Mouse (Mus musculus): ENCODE data around the gene Mfap2. TPM values are rescaled to one million over a fixed set of nuclear protein-coding genes. Genes with fewer than 3 reads are reported as not detected.

Gene Mfap2
- total and polyA plus RNA-seq, 2 experiments from 2014 or later, result 42.3 to 99.5 TPM

- TF ChIP-seq CTCF (IDR thresholded peaks at IDR 0.05; ENCODE audit: low read depth), result no peak
- Histone ChIP-seq H3K27me3 (ENCODE audit: insufficient read depth, low read length) (no peaks in the 10 kb centered on the region), H3K4me1 (ENCODE audit: insufficient read depth, low read length) (no peaks in the 10 kb centered on the region), H3K9ac (replicated peaks; ENCODE audit: low read length) (no peak overlapping the region), H3K4me2 (ENCODE audit: low read depth, low read length) (no peak overlapping the region), H3K4me3 (ENCODE audit: low read length) (no peak overlapping the region), H3K36me3 (ENCODE audit: insufficient read depth, low read length) (peaks cover 54% of the 10 kb centered on the region), H3K27ac (no peak overlapping the region), H3K9me3 (ENCODE audit: low read length) (no peaks in the 10 kb centered on the region)
- DNase-seq (ENCODE audit: low spot score), result no peak
- 87% methylated on average over 10 of the region's 10 CpGs for WGBS
- no peak for ATAC-seq
Measured at GRCm38 (mm10) chr4:140977278-140977677, 32.9 kb upstream of the Mfap2 start.

- Histone ChIP-seq H3K4me1 (ENCODE audit: insufficient read depth, low read length) (no peaks in the 10 kb centered on the region), H3K4me3 (ENCODE audit: low read length) (no peak overlapping the region), H3K36me3 (ENCODE audit: insufficient read depth, low read length) (peaks cover 47% of the 10 kb centered on the region), H3K9me3 (ENCODE audit: low read length) (no peaks in the 10 kb centered on the region), H3K9ac (replicated peaks; ENCODE audit: low read length) (no peak overlapping the region), H3K27ac (no peak overlapping the region), H3K4me2 (ENCODE audit: low read depth, low read length) (no peak overlapping the region), H3K27me3 (ENCODE audit: insufficient read depth, low read length) (no peaks in the 10 kb centered on the region)
- DNase-seq (ENCODE audit: low spot score), result no peak
- WGBS, result 91% methylated on average over 14 of the region's 14 CpGs
- no peak for TF ChIP-seq CTCF (IDR thresholded peaks at IDR 0.05; ENCODE audit: low read depth)
- ATAC-seq, result no peak
Measured at GRCm38 (mm10) chr4:140977886-140978692, 32.1 kb upstream of the Mfap2 start.

GRCm38 (mm10) chr4:140981605-140982004 lies 28.6 kb upstream of the Mfap2 start:
- H3K36me3 ChIP-seq (ENCODE audit: insufficient read depth, low read length), result peaks cover 14% of the 10 kb centered on the region
- H3K4me3 ChIP-seq (ENCODE audit: low read length), result no peak overlapping the region
- DNase-seq (ENCODE audit: low spot score), result no peak
- no peaks in the 10 kb centered on the region for H3K27me3 ChIP-seq (ENCODE audit: insufficient read depth, low read length)
- H3K4me2 ChIP-seq (ENCODE audit: low read depth, low read length), result no peak overlapping the region
- no peaks in the 10 kb centered on the region for H3K9me3 ChIP-seq (ENCODE audit: low read length)
- peak; percentile 47; the same call in 1 of the 2 replicates for TF ChIP-seq CTCF (IDR thresholded peaks at IDR 0.05; ENCODE audit: low read depth)
- no peak for ATAC-seq
- WGBS, result 92% methylated on average over 2 of the region's 2 CpGs
- no peaks in the 10 kb centered on the region; the same call in 1 of the 2 replicates for H3K4me1 ChIP-seq (ENCODE audit: insufficient read depth, low read length)
- H3K9ac ChIP-seq (replicated peaks; ENCODE audit: low read length), result no peak overlapping the region
- H3K27ac ChIP-seq, result no peak overlapping the region

GRCm38 (mm10) chr4:140982808-140983207 lies 27.4 kb upstream of the Mfap2 start:
- H3K4me3 ChIP-seq (ENCODE audit: low read length), result no peak overlapping the region
- no peak overlapping the region for H3K4me2 ChIP-seq (ENCODE audit: low read depth, low read length)
- H3K36me3 ChIP-seq (ENCODE audit: insufficient read depth, low read length), result peaks cover 10% of the 10 kb centered on the region
- no peaks in the 10 kb centered on the region for H3K27me3 ChIP-seq (ENCODE audit: insufficient read depth, low read length)
- H3K9me3 ChIP-seq (ENCODE audit: low read length), result no peaks in the 10 kb centered on the region
- H3K4me1 ChIP-seq (ENCODE audit: insufficient read depth, low read length), result peaks cover 5% of the 10 kb centered on the region; the same call in 1 of the 2 replicates
- H3K27ac ChIP-seq, result peak overlapping the region; percentile 22; the same call in 1 of the 2 replicates
- DNase-seq (ENCODE audit: low spot score) (no peak), ATAC-seq (no peak)
- TF ChIP-seq CTCF (IDR thresholded peaks at IDR 0.05; ENCODE audit: low read depth), result no peak
- 0 out of 2 replicates have a peak overlapping the region, but pooled peaks have one; percentile 3 for H3K9ac ChIP-seq (replicated peaks; ENCODE audit: low read length)
- 64% methylated on average over 4 of the region's 4 CpGs for WGBS

GRCm38 (mm10) chr4:140983442-140983841 lies 26.8 kb upstream of the Mfap2 start:
- no peak for TF ChIP-seq CTCF (IDR thresholded peaks at IDR 0.05; ENCODE audit: low read depth)
- Histone ChIP-seq H3K9ac (replicated peaks; ENCODE audit: low read length) (no peak overlapping the region), H3K27me3 (ENCODE audit: insufficient read depth, low read length) (no peaks in the 10 kb centered on the region), H3K4me1 (ENCODE audit: insufficient read depth, low read length) (peaks cover 7% of the 10 kb centered on the region; the same call in 1 of the 2 replicates), H3K36me3 (ENCODE audit: insufficient read depth, low read length) (peaks cover 10% of the 10 kb centered on the region), H3K4me2 (ENCODE audit: low read depth, low read length) (no peak overlapping the region), H3K27ac (peak overlapping the region; percentile 22; the same call in 1 of the 2 replicates), H3K9me3 (ENCODE audit: low read length) (no peaks in the 10 kb centered on the region), H3K4me3 (ENCODE audit: low read length) (no peak overlapping the region)
- no peak for ATAC-seq
- peak; percentile 20 for DNase-seq (ENCODE audit: low spot score)
- WGBS, result 15% methylated on average over 9 of the region's 9 CpGs

GRCm38 (mm10) chr4:140984544-140984943 lies 25.7 kb upstream of the Mfap2 start:
- H3K4me2 ChIP-seq (ENCODE audit: low read depth, low read length), result no peak overlapping the region
- H3K36me3 ChIP-seq (ENCODE audit: insufficient read depth, low read length), result peaks cover 1% of the 10 kb centered on the region
- H3K9ac ChIP-seq (replicated peaks; ENCODE audit: low read length), result no peak overlapping the region
- H3K27me3 ChIP-seq (ENCODE audit: insufficient read depth, low read length), result no peaks in the 10 kb centered on the region
- WGBS, result 94% methylated on average over 6 of the region's 6 CpGs
- DNase-seq (ENCODE audit: low spot score), result no peak
- no peak overlapping the region for H3K27ac ChIP-seq
- peaks cover 14% of the 10 kb centered on the region; the same call in 1 of the 2 replicates for H3K4me1 ChIP-seq (ENCODE audit: insufficient read depth, low read length)
- no peaks in the 10 kb centered on the region for H3K9me3 ChIP-seq (ENCODE audit: low read length)
- ATAC-seq, result no peak
- no peak for TF ChIP-seq CTCF (IDR thresholded peaks at IDR 0.05; ENCODE audit: low read depth)
- no peak overlapping the region for H3K4me3 ChIP-seq (ENCODE audit: low read length)

Measured in hindbrain, postnatal 0 days (tissue).